Mouse (Mus musculus) kidney, embryonic 14.5 days (tissue): ENCODE data around the gene Capn5. TPM values are rescaled to one million over a fixed set of nuclear protein-coding genes. Genes with fewer than 3 reads are reported as not detected.
A peak's percentile ranks its signal among the peaks of the same experiment; 100 is the strongest.

Source experiments
- ATAC-seq: fragments of 200-750 bp; cut with Nextera tagmentation; 2 replicates; pipeline ENCODE4 v1.8.0; 2017; ENCODE audit warnings: moderate number of reproducible peaks, mild to moderate bottlenecking, moderate TSS enrichment, moderate library complexity; ENCODE audit not compliant: low FRiP score, low TSS enrichment
- H3K27ac ChIP-seq: fragments of 300-500 bp; sonication (generic); 2 replicates; pipeline ENCODE4 v1.5.1; 2014; ENCODE audit warnings: low read depth, mild to moderate bottlenecking, low read length, moderate library complexity, mixed read lengths
- H3K27me3 ChIP-seq: fragments of 300-500 bp; sonication (generic); 2 replicates; pipeline ENCODE4 v1.6.1; 2014; ENCODE audit warnings: mild to moderate bottlenecking, low read length; ENCODE audit not compliant: control insufficient read depth, insufficient read depth
- H3K36me3 ChIP-seq: fragments of 300-500 bp; sonication (generic); 2 replicates; pipeline ENCODE4 v1.6.1; 2014; ENCODE audit warnings: low read length, mixed read lengths; ENCODE audit not compliant: control insufficient read depth, insufficient read depth
- H3K4me1 ChIP-seq: fragments of 300-500 bp; sonication (generic); 2 replicates; pipeline ENCODE4 v1.6.1; 2014; ENCODE audit warnings: low read length, mixed read lengths; ENCODE audit not compliant: control insufficient read depth, insufficient read depth
- H3K4me2 ChIP-seq: fragments of 300-500 bp; sonication (generic); replicated peaks from 2 replicates; pipeline ENCODE4 v1.6.1; 2014; ENCODE audit warnings: low read depth, mild to moderate bottlenecking, low read length
- H3K4me3 ChIP-seq: fragments of 300-500 bp; sonication (generic); 2 replicates; pipeline ENCODE4 v1.5.1; 2014; ENCODE audit warnings: mild to moderate bottlenecking, low read length
- H3K9ac ChIP-seq: fragments of 300-500 bp; sonication (generic); 2 replicates; pipeline ENCODE4 v1.6.1; 2014; ENCODE audit warnings: low read depth, mild to moderate bottlenecking, low read length, moderate library complexity
- H3K9me3 ChIP-seq: fragments of 300-500 bp; sonication (generic); 2 replicates; pipeline ENCODE4 v1.6.1; 2016; ENCODE audit warnings: low read length; ENCODE audit not compliant: control insufficient read depth
- WGBS: fragments of 180-500 bp; shearing (Covaris S2); extraction: QIAGEN DNeasy Blood & Tissue Kit; methylation state at CpG from one replicate; pipeline ENCODE4 v1.1.7; 2014; 5-methylcytosine and 5-hydroxymethylcytosine counted together
- polyA plus RNA-seq: library from polyadenylated mRNA; unstranded; fragments of >200 nt; fragmentation: Nextera tagmentation; extraction: Ambion mirVana; gene quantifications from 2 replicates; pipeline ENCODE4 v1.2.1, GENCODE M21; 2014

Capn5 gene
- polyA plus RNA-seq, 1 experiment from 2014 or later = 10.4 TPM

DNA sequence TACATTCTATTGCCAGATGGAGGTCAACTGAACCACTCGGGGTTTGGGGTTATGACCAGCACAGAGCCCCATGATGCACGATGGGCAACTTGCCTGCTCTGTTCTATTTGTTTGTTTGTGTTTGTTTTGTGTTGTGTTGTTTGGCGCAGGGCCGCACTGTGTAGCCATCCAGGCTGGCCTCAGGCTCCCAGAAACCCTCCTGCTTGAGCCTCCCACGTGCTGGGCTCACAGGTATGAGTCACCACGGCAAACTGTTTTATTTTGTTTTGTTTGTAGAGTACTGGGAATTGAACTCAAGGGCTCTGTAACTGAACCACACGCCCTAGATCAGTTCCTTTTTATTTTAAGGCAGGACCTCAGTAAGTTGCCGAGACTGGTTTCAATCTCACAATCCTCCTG lies 31.6 kb downstream of the Capn5 start:
- Histone ChIP-seq H3K4me2 (no peak overlapping the region), H3K4me3 (no peak overlapping the region), H3K4me1 (peaks cover 36% of the 10 kb centered on the region), H3K27ac (no peak overlapping the region), H3K27me3 (no peaks in the 10 kb centered on the region), H3K9ac (no peak overlapping the region), H3K9me3 (no peaks in the 10 kb centered on the region), H3K36me3 (no peaks in the 10 kb centered on the region)
- WGBS = 64% methylated on average over 8 of the region's 8 CpGs
- no peak for ATAC-seq

DNA sequence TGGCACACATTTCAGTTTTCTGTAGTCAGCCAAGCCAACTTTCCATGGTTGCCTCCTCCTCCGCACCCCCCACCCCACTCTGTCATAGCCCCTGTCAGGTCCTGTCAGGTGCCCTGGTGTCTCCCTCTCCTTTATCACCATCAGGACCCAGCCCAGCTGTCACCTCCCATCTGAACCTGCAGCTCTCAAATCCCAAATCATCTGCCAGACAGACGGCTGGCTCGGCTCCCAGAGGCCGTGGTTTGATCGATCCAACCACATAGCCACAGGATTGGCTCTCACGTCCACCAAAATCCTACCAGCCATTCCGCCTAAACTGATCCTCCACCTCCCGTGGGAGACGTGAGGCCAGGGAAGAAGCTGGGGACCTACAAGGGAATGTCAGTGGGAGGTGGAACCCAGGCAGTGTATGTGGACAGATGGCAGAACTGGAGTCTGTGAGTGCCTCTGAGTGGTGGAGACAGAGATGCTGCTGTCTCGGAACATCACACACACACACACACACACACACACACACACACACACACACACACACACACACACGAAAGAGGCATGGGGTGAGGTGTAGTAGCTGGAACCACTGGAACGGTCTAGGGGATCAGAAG lies 32.1 kb downstream of the Capn5 start:
- Histone ChIP-seq H3K4me2 (no peak overlapping the region), H3K4me1 (peaks cover 38% of the 10 kb centered on the region), H3K27me3 (no peaks in the 10 kb centered on the region), H3K9ac (no peak overlapping the region), H3K4me3 (no peak overlapping the region), H3K27ac (no peak overlapping the region), H3K9me3 (no peaks in the 10 kb centered on the region), H3K36me3 (no peaks in the 10 kb centered on the region)
- no peak for ATAC-seq
- WGBS = 79% methylated on average over 12 of the region's 12 CpGs

DNA sequence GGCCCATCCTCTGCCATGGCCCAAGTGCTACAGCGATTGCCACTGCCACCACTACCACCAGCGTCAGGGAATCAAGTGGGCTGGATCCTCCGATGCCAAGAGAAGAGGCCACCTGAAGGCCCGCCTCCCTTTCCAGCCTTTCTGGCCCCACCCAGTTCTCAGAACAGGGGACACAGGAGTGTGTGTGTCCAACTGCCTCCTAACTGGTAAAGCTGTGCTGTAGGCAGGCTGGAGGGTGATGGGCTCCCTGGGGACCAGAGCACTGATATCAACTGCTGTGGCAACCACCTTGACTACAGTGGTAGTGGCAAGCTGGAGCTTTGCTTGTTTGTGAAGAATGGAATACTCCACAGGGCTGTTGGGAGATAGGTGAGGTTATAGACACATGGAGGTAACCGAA lies 32.7 kb downstream of the Capn5 start, which contains the start of gene Omp:
Gene Omp, minus strand, starts transcription at position 101 of the 400 bp plus-strand sequence.
- Histone ChIP-seq H3K4me1 (peaks cover 38% of the 10 kb centered on the region), H3K27me3 (no peaks in the 10 kb centered on the region), H3K9ac (no peak within 1 kb of the TSS), H3K27ac (no peak within 1 kb of the TSS), H3K4me3 (no peak within 1 kb of the TSS), H3K4me2 (no peak within 1 kb of the TSS), H3K9me3 (no peaks in the 10 kb centered on the region), H3K36me3 (no peaks in the 10 kb centered on the region)
- 94% methylated on average over 5 of the region's 5 CpGs for WGBS
- no peak for ATAC-seq

DNA sequence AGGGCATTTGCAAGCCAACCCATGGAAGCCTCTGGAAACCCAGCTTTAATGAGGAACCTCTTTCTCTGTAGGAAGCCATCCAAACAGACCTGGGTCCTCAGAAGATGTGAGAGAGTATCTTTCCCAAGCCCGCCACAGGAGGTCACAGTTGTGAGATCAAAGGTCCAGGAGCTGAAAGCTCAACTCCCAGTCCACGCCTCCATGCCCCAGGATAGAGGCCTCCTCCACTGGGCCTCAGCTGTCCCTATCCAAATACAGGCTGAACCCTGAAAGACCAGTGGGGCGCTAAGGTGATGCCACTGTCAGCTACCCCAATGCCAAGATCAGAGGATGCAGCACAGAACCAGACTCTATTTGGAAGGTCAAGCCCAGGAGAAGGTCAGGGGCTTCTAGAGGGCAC lies 35.4 kb downstream of the Capn5 start:
- ATAC-seq = peak; percentile 48; the same call in 1 of the 2 replicates
- Histone ChIP-seq H3K4me2 (no peak overlapping the region), H3K36me3 (no peaks in the 10 kb centered on the region), H3K27ac (peak overlapping the region; percentile 15; the same call in 1 of the 2 replicates), H3K9me3 (no peaks in the 10 kb centered on the region), H3K27me3 (no peaks in the 10 kb centered on the region), H3K4me1 (peaks cover 22% of the 10 kb centered on the region), H3K4me3 (no peak overlapping the region), H3K9ac (no peak overlapping the region)
- WGBS = 28% methylated on average over 3 of the region's 3 CpGs

DNA sequence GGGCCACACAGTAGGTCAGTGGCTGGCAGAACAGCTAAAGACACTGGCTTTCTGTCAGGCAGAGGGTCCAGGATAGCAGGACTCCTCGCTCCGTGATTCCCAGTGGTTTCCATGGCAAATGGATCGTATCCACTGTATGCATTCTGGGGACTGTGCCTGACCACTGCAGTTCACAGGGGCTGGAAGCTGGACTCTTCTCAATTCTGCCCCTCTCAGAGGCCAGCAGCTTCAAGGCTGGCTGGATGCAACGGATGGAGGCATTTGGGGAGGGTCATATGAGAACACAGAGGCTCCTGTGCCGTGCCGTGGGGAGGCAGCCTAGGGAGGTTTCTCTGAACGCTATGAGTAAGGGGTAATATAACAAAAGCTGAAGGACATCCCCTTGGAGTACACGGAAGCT lies 35.8 kb downstream of the Capn5 start:
- H3K27me3 ChIP-seq = no peaks in the 10 kb centered on the region
- ATAC-seq = peak; percentile 47; the same call in 1 of the 2 replicates
- no peak overlapping the region for H3K9ac ChIP-seq
- H3K4me1 ChIP-seq = peaks cover 19% of the 10 kb centered on the region
- WGBS = 28% methylated on average over 8 of the region's 8 CpGs
- H3K36me3 ChIP-seq = no peaks in the 10 kb centered on the region
- H3K4me2 ChIP-seq = no peak overlapping the region
- H3K9me3 ChIP-seq = no peaks in the 10 kb centered on the region
- H3K4me3 ChIP-seq = no peak overlapping the region
- H3K27ac ChIP-seq = peak overlapping the region; percentile 15; the same call in 1 of the 2 replicates

DNA sequence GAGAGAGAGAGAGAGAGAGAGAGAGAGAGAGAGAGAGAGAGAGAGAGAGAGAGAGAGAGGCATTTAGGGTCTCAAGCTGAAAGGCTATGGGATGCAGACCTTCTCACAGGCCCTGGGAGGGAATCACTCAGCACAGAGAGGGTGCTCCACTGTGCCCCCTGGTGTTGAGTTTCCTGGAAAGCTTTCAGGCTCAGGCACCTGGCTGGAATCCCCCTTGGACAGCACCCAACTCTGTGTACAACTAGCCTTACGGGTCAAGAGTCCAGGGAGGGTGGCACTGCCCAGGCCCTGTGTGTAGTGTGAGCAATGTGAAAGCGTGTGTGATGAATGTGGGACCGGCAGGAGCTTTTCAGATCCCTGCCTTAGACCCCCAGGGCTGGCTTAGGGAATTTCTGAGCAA lies 36.9 kb downstream of the Capn5 start:
- H3K27me3 ChIP-seq = no peaks in the 10 kb centered on the region
- H3K27ac ChIP-seq = no peak overlapping the region
- no peak overlapping the region for H3K9ac ChIP-seq
- ATAC-seq = no peak
- WGBS = 61% methylated on average over 3 of the region's 3 CpGs
- H3K36me3 ChIP-seq = no peaks in the 10 kb centered on the region
- H3K4me3 ChIP-seq = no peak overlapping the region
- no peak overlapping the region for H3K4me2 ChIP-seq
- H3K4me1 ChIP-seq = peaks cover 19% of the 10 kb centered on the region
- no peaks in the 10 kb centered on the region for H3K9me3 ChIP-seq

DNA sequence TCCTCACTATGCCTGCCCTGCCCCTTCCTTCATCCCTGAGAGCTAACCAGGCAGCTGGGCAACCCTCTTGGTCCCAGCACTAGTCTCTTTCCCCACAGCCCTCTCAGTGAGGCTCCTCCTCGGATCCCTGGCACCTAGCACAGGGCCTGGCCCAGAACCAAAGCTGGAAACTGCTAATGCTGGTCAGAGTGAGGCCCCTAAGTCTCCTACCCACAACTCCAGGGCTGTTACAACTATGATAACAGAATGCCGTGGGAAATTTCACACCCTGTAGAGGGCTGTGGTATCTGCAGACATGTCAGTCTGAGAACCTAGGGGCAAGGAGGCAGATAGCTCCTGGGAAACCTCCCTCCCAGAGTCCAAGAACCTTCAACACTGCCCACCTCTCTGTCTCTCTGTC lies 37.5 kb downstream of the Capn5 start:
- no peaks in the 10 kb centered on the region for H3K36me3 ChIP-seq
- no peaks in the 10 kb centered on the region for H3K9me3 ChIP-seq
- H3K9ac ChIP-seq = no peak overlapping the region
- no peaks in the 10 kb centered on the region for H3K27me3 ChIP-seq
- H3K4me1 ChIP-seq = peaks cover 19% of the 10 kb centered on the region
- H3K4me2 ChIP-seq = no peak overlapping the region
- no peak for ATAC-seq
- 19% methylated on average over 2 of the region's 2 CpGs for WGBS
- no peak overlapping the region for H3K4me3 ChIP-seq
- no peak overlapping the region for H3K27ac ChIP-seq

DNA sequence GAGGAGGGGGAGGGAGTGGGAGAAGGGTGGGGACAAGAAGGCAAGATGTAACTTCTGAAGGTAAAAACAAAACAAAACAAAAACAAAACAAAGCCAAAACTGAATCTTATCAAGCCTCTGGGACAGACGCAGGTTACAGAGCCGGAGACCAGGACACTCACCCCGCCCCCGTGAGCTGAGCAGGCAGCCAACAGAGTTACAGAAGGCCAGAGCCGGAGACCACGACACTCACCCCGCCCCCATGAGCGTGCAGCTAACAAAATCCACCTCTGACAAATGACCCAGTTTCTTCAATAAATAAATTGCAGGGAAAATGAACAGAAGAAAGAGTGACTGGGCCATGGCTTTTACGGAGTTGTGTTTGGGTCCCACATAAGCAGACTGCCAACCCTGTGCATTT lies 38.9 kb downstream of the Capn5 start:
- no peak overlapping the region for H3K4me3 ChIP-seq
- no peak overlapping the region for H3K4me2 ChIP-seq
- no peak overlapping the region for H3K27ac ChIP-seq
- H3K9me3 ChIP-seq = no peaks in the 10 kb centered on the region
- no peak overlapping the region for H3K9ac ChIP-seq
- H3K36me3 ChIP-seq = no peaks in the 10 kb centered on the region
- no peaks in the 10 kb centered on the region for H3K27me3 ChIP-seq
- peaks cover 19% of the 10 kb centered on the region for H3K4me1 ChIP-seq
- WGBS = 20% methylated on average over 9 of the region's 9 CpGs
- ATAC-seq = no peak

DNA sequence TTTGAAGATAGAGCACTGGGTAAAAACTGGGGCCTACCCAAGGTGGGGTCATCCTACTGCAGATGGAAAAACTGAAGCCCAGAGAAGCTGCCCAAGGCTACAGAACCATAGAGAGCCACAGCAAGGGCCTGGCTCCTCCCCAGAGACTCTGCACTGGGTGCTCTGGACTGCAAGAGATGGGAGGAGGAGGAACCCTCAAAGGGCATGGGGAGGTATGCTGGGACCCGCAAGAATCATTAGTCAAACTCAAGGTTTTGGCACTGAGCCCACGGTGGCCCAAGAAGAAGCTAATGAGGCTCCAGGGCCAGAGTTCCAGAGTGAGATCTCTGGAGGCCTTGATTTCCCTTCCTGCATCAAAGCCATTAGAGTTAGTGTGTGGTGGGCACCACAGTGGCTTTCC lies 40.1 kb downstream of the Capn5 start:
- WGBS = 56% methylated on average over 2 of the region's 2 CpGs
- Histone ChIP-seq H3K27me3 (no peaks in the 10 kb centered on the region), H3K4me3 (no peak overlapping the region), H3K27ac (no peak overlapping the region), H3K4me1 (peaks cover 14% of the 10 kb centered on the region), H3K36me3 (no peaks in the 10 kb centered on the region), H3K9ac (no peak overlapping the region), H3K4me2 (no peak overlapping the region), H3K9me3 (no peaks in the 10 kb centered on the region)
- no peak for ATAC-seq
